Mouse (Mus musculus): ENCODE results near the gene Tbc1d22a. TPM values are rescaled to one million over a fixed set of nuclear protein-coding genes. Genes with fewer than 3 reads are reported as not detected.

Tbc1d22a gene
- polyA plus RNA-seq (2021; fragmentation: Nextera tagmentation): 15.7 and 19.2 TPM in 2 replicates
- long read RNA-seq, experiment 1, transcript Tbc1d22a-201 (13 exons, 3,229 nt): major isoform, 26 of 47 reads
- long read RNA-seq, experiment 1, partial matches to known transcripts: 7 of 47 reads
- long read RNA-seq, experiment 1, other reads (novel, unspliced or antisense): 14 of 47 reads
- long read RNA-seq, experiment 2, transcript Tbc1d22a-201 (13 exons, 3,229 nt): major isoform, 190 of 266 reads
- long read RNA-seq, experiment 2, partial matches to known transcripts: 10 of 266 reads
- long read RNA-seq, experiment 2, other reads (novel, unspliced or antisense): 66 of 266 reads

GRCm38 (mm10) chr15:86213753-86214548 is at the start of gene Tbc1d22a:
Tbc1d22a (plus strand) TSS chr15:86214459.

GRCm38 (mm10) chr15:86185689-86186569 is 28.3 kb upstream of the Tbc1d22a start, which contains the start of gene Cerk:
Cerk (minus strand) TSS chr15:86186141.

Other genes with a start within 250 kb of the Tbc1d22a start
- 0.51 and 0.72 TPM in 2 replicates for gene Celsr1, start 180.7 kb upstream of the Tbc1d22a start, polyA plus RNA-seq (2021; fragmentation: Nextera tagmentation)
- gene Gramd4, start 156.8 kb upstream of the Tbc1d22a start, polyA plus RNA-seq (2021; fragmentation: Nextera tagmentation): 1.7 and 1.9 TPM in 2 replicates
- 10.3 and 10.8 TPM in 2 replicates for gene Cerk, start 28.3 kb upstream of the Tbc1d22a start, polyA plus RNA-seq (2021; fragmentation: Nextera tagmentation)

Measured in layer of hippocampus, adult 6 months (tissue).